Mouse (Mus musculus) neural tube, embryonic 14.5 days (tissue): ENCODE results near the gene Lbh. TPM values are rescaled to one million over a fixed set of nuclear protein-coding genes. Genes with fewer than 3 reads are reported as not detected.

ENCODE experiments used
- ATAC-seq: fragments of 200-750 bp; cut with Nextera tagmentation; 2 replicates; pipeline ENCODE4 v1.8.0; 2017; ENCODE audit warnings: low read depth, mild to moderate bottlenecking, moderate TSS enrichment, moderate library complexity
- H3K27ac ChIP-seq: fragments of 300-500 bp; sonication (generic); 2 replicates; pipeline ENCODE4 v1.5.1; 2014; ENCODE audit warnings: low read depth, mild to moderate bottlenecking, control low read depth, low read length, moderate library complexity, mixed read lengths
- H3K27me3 ChIP-seq: fragments of 300-500 bp; sonication (generic); 2 replicates; pipeline ENCODE4 v1.6.1; 2014; ENCODE audit warnings: low read length; ENCODE audit not compliant: control insufficient read depth, insufficient read depth
- H3K36me3 ChIP-seq: fragments of 300-500 bp; sonication (generic); 2 replicates; pipeline ENCODE4 v1.6.1; 2014; ENCODE audit warnings: low read length, mixed read lengths; ENCODE audit not compliant: control insufficient read depth, insufficient read depth
- H3K4me1 ChIP-seq: fragments of 300-500 bp; sonication (generic); 2 replicates; pipeline ENCODE4 v1.6.1; 2014; ENCODE audit warnings: low read length; ENCODE audit not compliant: control insufficient read depth, insufficient read depth
- H3K4me2 ChIP-seq: fragments of 300-500 bp; sonication (generic); 2 replicates; pipeline ENCODE4 v1.6.1; 2014; ENCODE audit warnings: mild to moderate bottlenecking, low read depth, low read length, control low read depth
- H3K4me3 ChIP-seq: fragments of 300-500 bp; sonication (generic); 2 replicates; pipeline ENCODE4 v1.5.1; 2014; ENCODE audit warnings: low read depth, low read length, control low read depth, mixed read lengths
- H3K9ac ChIP-seq: fragments of 300-500 bp; sonication (generic); replicated peaks from 2 replicates; pipeline ENCODE4 v1.6.1; 2014; ENCODE audit warnings: low read depth, mild to moderate bottlenecking, control low read depth, low read length, mixed read lengths
- H3K9me3 ChIP-seq: fragments of 300-500 bp; sonication (generic); 2 replicates; pipeline ENCODE4 v1.6.1; 2016; ENCODE audit warnings: low read length; ENCODE audit not compliant: control insufficient read depth
- WGBS: fragments of 180-500 bp; shearing (Covaris S2); extraction: QIAGEN DNeasy Blood & Tissue Kit; methylation state at CpG from one replicate; pipeline ENCODE4 v1.1.7; 2014; 5-methylcytosine and 5-hydroxymethylcytosine counted together
- polyA plus RNA-seq: library from polyadenylated mRNA; unstranded; fragments of >200 nt; fragmentation: Nextera tagmentation; extraction: Ambion mirVana; gene quantifications from 2 replicates; pipeline ENCODE4 v1.2.1, GENCODE M21; 2014

The Lbh gene
- polyA plus RNA-seq, 1 experiment from 2014 or later, result 7.0 TPM

DNA sequence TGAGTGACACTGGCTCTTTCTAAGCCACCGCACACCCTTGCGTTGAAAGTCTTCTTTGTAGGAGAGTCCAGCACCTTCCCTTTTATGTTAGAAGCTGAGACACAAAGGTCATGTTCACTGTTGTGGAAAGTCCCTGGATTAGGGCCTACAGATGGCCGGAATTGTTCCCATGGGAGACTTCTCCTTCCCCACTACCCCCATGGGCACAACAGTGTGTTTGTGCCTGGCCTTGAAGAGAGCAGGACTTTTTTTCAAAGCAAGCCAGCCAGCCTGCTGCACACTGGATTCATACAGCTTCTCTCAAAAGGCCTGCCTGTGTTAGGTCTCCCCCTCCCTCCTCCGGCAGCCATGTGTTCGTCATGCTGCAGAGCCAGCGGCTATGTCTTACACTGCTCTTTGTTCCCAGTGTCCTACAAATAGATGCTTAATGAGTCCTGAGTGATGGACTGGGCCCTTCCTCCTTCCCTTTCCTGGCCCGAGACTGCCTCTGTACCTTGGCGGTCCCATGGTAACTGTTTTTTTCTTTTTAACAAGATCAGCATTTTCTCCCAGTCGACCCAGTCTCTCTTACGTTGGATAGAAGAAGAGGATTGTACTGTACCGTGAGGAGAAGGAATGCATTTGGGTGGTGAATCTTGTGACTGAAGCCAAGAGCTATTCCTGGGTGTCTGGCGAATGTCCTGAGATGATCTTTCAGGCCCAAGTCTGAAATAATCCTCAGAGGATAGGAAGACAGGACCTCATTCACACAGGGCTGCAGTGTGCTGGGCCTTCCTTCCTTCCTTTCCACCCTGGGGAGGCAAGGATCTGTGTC is 7.9 kb downstream of the Lbh start:
- Histone ChIP-seq H3K4me2 (peak overlapping the region; percentile 31), H3K36me3 (peaks cover 7% of the 10 kb centered on the region; the same call in 1 of the 2 replicates), H3K4me3 (no peak overlapping the region), H3K4me1 (peaks cover 59% of the 10 kb centered on the region), H3K27me3 (no peaks in the 10 kb centered on the region), H3K9me3 (no peaks in the 10 kb centered on the region), H3K27ac (peak overlapping the region; percentile 63), H3K9ac (peak overlapping the region; percentile 5; the same call in 1 of the 2 replicates)
- 14% methylated on average over 12 of the region's 12 CpGs for WGBS
- peak; percentile 91 for ATAC-seq

- peak overlapping the region; percentile 63 for H3K27ac ChIP-seq
- H3K4me1 ChIP-seq, result peaks cover 49% of the 10 kb centered on the region
- H3K9me3 ChIP-seq, result no peaks in the 10 kb centered on the region
- H3K4me2 ChIP-seq, result no peak overlapping the region
- no peak overlapping the region for H3K4me3 ChIP-seq
- no peak overlapping the region for H3K9ac ChIP-seq
- H3K36me3 ChIP-seq, result peaks cover 6% of the 10 kb centered on the region; the same call in 1 of the 2 replicates
- no peaks in the 10 kb centered on the region for H3K27me3 ChIP-seq
- 74% methylated on average over 8 of the region's 8 CpGs for WGBS
- ATAC-seq, result no peak
Measured at GRCm38 (mm10) chr17:72926994-72927393, 8.9 kb downstream of the Lbh start.

DNA sequence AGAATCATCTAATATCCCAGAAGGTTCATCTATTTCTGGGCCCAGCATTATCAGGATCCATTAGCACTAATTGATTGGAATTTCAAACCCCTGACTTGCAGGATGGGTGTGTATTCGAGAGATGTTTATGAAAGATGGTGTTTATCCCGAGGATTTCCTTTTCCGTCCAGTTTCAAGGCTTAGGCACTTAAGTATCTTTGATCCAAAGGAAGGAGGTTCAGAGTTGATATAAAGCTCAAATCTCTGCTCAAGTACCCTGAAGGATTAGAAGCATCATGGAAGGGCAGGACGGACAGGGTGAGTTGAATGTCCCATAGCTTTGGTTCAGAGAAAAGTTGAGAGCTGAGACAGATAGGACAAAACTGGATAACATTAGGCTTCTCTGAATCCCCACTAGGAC is 15.0 kb downstream of the Lbh start:
- no peaks in the 10 kb centered on the region for H3K27me3 ChIP-seq
- 94% methylated on average over 4 of the region's 4 CpGs for WGBS
- H3K4me2 ChIP-seq, result no peak overlapping the region
- ATAC-seq, result no peak
- no peak overlapping the region for H3K4me3 ChIP-seq
- H3K9ac ChIP-seq, result no peak overlapping the region
- H3K36me3 ChIP-seq, result no peaks in the 10 kb centered on the region
- H3K4me1 ChIP-seq, result 0 out of 2 replicates have a peak, but pooled peaks cover 4% of the 10 kb centered on the region
- H3K27ac ChIP-seq, result no peak overlapping the region
- no peaks in the 10 kb centered on the region for H3K9me3 ChIP-seq

- Histone ChIP-seq H3K4me2 (no peak overlapping the region), H3K27me3 (no peaks in the 10 kb centered on the region), H3K9ac (no peak overlapping the region), H3K36me3 (0 out of 2 replicates have a peak, but pooled peaks cover under 1% of the 10 kb centered on the region), H3K27ac (no peak overlapping the region), H3K4me3 (no peak overlapping the region), H3K4me1 (0 out of 2 replicates have a peak, but pooled peaks cover 4% of the 10 kb centered on the region), H3K9me3 (no peaks in the 10 kb centered on the region)
- no peak for ATAC-seq
- WGBS, result 63% methylated on average over 2 of the region's 2 CpGs
Measured at GRCm38 (mm10) chr17:72934146-72934545, 16.0 kb downstream of the Lbh start.

DNA sequence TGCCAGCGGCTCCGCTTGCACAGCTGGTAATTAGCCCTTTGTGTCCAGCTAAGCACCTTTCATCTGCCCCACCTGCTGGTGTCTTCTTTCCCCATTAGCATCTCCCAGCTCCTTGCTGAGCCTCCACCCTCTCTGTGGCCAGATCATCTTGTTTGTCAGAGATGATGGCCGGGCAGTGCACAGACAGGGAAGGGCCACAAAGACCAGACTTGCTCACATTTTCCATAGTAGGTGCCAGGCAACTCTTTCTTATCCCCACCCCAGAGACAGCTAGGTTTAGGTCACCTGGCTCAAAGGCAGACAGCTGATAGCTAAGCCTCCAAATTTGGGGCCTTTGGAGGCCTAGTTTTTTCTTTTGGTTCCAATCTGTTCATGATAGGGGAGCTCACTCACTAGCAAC is 16.5 kb downstream of the Lbh start:
- WGBS, result 28% methylated on average over 3 of the region's 3 CpGs
- Histone ChIP-seq H3K27ac (no peak overlapping the region), H3K4me2 (no peak overlapping the region), H3K4me1 (0 out of 2 replicates have a peak, but pooled peaks cover 4% of the 10 kb centered on the region), H3K9ac (no peak overlapping the region), H3K36me3 (peaks cover 5% of the 10 kb centered on the region; the same call in 1 of the 2 replicates), H3K9me3 (no peaks in the 10 kb centered on the region), H3K27me3 (no peaks in the 10 kb centered on the region), H3K4me3 (no peak overlapping the region)
- ATAC-seq, result no peak

GRCm38 (mm10) chr17:72935921-72936320 is 17.8 kb downstream of the Lbh start:
- whole genome bisulfite sequencing, result 74% methylated on average over 7 of the region's 7 CpGs
- no peak overlapping the region for H3K9ac ChIP-seq
- H3K9me3 ChIP-seq, result no peaks in the 10 kb centered on the region
- no peaks in the 10 kb centered on the region for H3K27me3 ChIP-seq
- no peak for ATAC-seq
- H3K27ac ChIP-seq, result peak overlapping the region; percentile 2; the same call in 1 of the 2 replicates
- H3K36me3 ChIP-seq, result peaks cover 17% of the 10 kb centered on the region
- no peak overlapping the region for H3K4me2 ChIP-seq
- no peak overlapping the region for H3K4me3 ChIP-seq
- H3K4me1 ChIP-seq, result 0 out of 2 replicates have a peak, but pooled peaks cover 4% of the 10 kb centered on the region

GRCm38 (mm10) chr17:72936336-72936735 is 18.2 kb downstream of the Lbh start:
- no peak overlapping the region for H3K27ac ChIP-seq
- no peaks in the 10 kb centered on the region for H3K9me3 ChIP-seq
- H3K27me3 ChIP-seq, result no peaks in the 10 kb centered on the region
- H3K9ac ChIP-seq, result no peak overlapping the region
- H3K4me2 ChIP-seq, result no peak overlapping the region
- H3K4me3 ChIP-seq, result no peak overlapping the region
- WGBS, result 82% methylated on average over 3 of the region's 3 CpGs
- H3K4me1 ChIP-seq, result 0 out of 2 replicates have a peak, but pooled peaks cover 4% of the 10 kb centered on the region
- ATAC-seq, result no peak
- H3K36me3 ChIP-seq, result peaks cover 18% of the 10 kb centered on the region

- no peak; the same call in 1 of the 2 replicates for ATAC-seq
- H3K9ac ChIP-seq, result no peak overlapping the region
- H3K4me1 ChIP-seq, result 0 out of 2 replicates have a peak, but pooled peaks cover 4% of the 10 kb centered on the region
- no peak overlapping the region for H3K4me3 ChIP-seq
- H3K27me3 ChIP-seq, result no peaks in the 10 kb centered on the region
- WGBS, result 86% methylated on average over 9 of the region's 9 CpGs
- no peak overlapping the region for H3K27ac ChIP-seq
- no peak overlapping the region for H3K4me2 ChIP-seq
- H3K9me3 ChIP-seq, result no peaks in the 10 kb centered on the region
- peaks cover 18% of the 10 kb centered on the region for H3K36me3 ChIP-seq
Measured at GRCm38 (mm10) chr17:72937204-72937603, 19.1 kb downstream of the Lbh start.
